Mouse (Mus musculus) megakaryocyte progenitor cell, adult 5-6 weeks (primary cell): ENCODE results near the gene Prss46. TPM values are rescaled to one million over a fixed set of nuclear protein-coding genes. Genes with fewer than 3 reads are reported as not detected.

ENCODE experiments used
- ATAC-seq: replicated peaks from 2 replicates; pipeline ENCODE4 v1.8.0; 2016; ENCODE audit warnings: mild to moderate bottlenecking, moderate TSS enrichment, inconsistent platforms; ENCODE audit not compliant: poor library complexity
- total RNA-seq, 2 experiments: library from RNA; stranded (forward) in 1 of 2; stranded (reverse) in 1 of 2; fragments of 157-497, 149-512 nt in 1 of 2; fragments of 200-1000 nt in 1 of 2; gene quantifications; 2 replicates each; pipeline versions ENCODE4 v1.2.3 to v1.2.4; 2015 to 2017

Gene Prss46
- total RNA-seq, 2 experiments from 2014 or later: not detected

GRCm38 (mm10) chr9:110858523-110858922, 14.2 kb downstream of the Prss46 start:
- no peak for ATAC-seq

- peak; percentile 81 for ATAC-seq
Measured at GRCm38 (mm10) chr9:110858967-110859596, 14.8 kb downstream of the Prss46 start.

DNA sequence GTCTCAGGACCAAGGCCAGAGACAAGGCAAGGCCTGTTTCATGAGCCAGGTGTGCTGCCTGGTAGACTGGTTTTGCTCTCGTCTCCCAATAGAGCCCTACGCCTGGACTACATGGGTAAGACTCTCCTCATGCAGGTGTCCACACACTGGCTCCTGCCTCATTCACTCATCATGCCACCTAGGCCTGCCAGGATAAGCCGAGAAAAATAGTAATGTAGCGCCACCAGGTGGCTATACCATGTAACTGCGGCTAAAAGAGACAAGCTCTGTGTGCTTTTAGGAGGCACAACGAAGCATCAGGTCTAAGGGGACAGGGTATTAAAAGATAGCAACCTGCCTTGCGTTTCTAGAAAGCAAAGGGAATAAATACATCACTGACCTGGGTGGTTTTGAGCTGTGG, 26.7 kb downstream of the Prss46 start:
- peak; percentile 89 for ATAC-seq

- no peak for ATAC-seq
Measured at GRCm38 (mm10) chr9:110873681-110874659, 29.7 kb downstream of the Prss46 start.

DNA sequence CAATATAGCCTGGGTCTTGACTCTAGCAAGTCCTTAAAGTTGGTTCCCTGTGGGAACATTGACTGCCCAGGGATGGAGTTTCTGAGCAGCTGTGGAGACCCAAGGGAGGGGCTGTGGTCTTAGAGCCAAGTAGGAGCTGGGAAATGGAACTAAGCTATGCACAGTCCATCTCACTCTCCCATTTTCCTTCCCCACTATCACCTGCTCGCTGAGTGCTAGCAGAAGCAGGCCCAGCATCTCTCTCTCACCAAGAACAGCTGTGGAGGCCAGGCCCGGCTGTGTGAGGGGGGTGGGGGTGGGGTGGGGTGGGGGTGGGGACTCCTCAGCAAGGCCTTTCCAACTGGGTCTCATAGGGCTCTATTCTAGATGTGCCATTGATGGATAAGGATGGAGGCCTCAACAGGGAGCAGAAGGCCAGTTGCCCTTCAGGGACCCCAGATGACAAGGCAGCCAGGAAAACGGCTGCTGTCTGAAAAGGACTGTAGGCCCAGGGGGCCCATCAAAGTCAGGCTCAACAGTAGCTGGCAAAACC, 30.4 kb downstream of the Prss46 start:
- ATAC-seq: no peak

DNA sequence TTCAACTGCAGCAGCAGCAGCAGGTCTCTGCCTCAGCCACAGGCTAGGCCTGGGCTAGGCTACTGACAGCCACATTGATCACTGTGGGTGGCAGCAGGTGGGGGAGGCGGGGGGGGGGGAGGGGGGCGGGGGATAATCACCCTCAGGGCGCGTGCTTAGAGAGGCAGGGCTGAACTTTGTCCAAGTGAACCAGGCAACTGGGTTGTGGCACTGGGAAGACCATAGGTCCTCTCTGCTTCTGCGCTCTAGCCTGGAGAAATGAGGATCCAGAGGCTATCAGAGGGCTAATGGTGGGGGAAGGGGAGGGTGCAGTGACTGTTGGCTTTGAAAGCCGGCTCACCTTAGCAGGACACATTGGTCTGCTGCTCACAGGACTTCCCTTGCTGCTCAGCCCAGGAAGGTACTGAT, 31.0 kb downstream of the Prss46 start:
- no peak for ATAC-seq

DNA sequence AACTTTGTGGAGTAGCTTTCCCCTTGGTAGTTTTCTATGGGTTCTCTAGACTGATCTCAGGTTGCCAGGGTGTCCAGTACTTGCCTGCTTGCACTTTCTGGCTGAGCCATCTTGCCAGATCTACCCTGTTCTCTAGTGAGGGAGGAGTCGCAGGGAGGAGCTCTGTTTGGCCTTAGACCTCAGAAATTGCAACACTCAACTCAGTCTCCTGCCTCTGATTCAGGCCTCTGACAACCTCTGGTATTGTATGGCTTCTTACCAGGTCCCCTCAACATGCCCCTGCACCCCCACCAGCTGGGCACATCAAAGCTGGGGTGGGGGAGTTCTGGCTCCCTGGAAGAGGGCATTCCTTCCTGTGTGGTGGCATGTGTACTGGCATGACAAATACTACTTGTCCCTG, 33.0 kb downstream of the Prss46 start:
- 0 out of 2 replicates have a peak, but pooled peaks have one; percentile 29 for ATAC-seq

DNA sequence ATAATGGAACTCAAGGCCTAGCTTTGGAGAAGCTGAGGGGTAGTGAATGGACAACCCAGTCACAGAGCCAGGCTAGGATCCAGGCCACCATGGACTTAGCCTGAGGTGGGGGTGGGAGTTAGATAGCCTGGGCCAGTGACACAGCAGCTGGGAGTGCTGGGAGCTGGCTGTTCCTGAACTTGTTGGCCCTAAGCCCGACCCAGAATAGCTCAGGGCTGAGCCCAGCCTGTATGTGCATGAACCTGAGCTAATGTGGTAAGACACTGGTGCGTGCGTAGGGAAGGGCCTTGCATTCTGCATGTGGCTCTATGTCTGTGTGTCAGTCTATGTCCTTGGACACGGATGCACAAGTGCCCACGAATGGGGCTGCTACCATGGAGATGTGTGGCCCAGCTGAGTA, 33.6 kb downstream of the Prss46 start:
- no peak for ATAC-seq

GRCm38 (mm10) chr9:110879191-110879920, 35.0 kb downstream of the Prss46 start, which contains the start of gene Als2cl:
Gene Als2cl (plus strand): TSS chr9:110879870.
- no peak for ATAC-seq

- peak; percentile 40 for ATAC-seq
Measured at GRCm38 (mm10) chr9:110879998-110880561, 35.8 kb downstream of the Prss46 start, which contains the start of gene Tmie. Gene Tmie (minus strand): TSS chr9:110880113.

DNA sequence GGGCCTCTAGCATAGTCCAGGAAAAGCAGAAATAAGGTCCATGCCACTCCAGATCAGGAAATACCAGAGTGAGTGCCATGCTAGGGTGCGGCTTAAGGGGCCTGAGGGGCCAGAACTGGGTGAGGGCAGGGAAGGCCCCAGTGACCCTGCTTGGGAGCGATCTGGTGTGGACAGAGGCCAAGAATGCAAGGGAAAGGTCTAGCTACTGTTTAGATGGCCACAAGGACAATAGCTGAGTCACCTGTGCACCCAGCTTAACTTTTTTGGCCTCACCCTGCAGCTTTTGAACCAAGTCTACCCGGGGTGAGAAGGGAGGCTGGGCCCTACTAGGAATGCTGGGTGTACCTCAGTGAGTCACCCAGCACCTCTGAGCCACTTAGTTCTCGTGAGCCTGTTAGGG, 36.5 kb downstream of the Prss46 start:
- no peak for ATAC-seq

- no peak for ATAC-seq
Measured at GRCm38 (mm10) chr9:110881953-110882352, 37.6 kb downstream of the Prss46 start.

GRCm38 (mm10) chr9:110887388-110888303, 43.3 kb downstream of the Prss46 start:
- no peak for ATAC-seq

DNA sequence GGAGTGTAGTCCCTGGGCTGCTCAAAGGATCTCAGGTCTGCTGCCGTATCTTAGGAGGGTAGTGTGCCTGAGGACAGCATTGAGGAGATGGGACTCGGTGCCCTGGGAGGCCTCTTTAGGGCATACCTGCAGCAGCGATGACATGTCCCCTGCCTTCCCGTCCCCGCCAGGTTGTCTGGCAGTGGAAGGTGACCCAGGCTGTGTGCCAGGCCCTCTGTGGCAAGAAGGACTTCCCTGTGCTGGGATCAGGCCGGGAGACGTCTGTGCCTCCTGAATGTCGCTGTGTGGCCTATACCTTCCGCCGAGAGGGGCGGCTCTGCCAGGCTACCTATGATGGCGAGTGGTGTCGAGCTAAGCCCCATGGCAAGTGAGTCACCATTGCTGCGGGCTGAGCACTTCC, 44.6 kb downstream of the Prss46 start:
- no peak for ATAC-seq

DNA sequence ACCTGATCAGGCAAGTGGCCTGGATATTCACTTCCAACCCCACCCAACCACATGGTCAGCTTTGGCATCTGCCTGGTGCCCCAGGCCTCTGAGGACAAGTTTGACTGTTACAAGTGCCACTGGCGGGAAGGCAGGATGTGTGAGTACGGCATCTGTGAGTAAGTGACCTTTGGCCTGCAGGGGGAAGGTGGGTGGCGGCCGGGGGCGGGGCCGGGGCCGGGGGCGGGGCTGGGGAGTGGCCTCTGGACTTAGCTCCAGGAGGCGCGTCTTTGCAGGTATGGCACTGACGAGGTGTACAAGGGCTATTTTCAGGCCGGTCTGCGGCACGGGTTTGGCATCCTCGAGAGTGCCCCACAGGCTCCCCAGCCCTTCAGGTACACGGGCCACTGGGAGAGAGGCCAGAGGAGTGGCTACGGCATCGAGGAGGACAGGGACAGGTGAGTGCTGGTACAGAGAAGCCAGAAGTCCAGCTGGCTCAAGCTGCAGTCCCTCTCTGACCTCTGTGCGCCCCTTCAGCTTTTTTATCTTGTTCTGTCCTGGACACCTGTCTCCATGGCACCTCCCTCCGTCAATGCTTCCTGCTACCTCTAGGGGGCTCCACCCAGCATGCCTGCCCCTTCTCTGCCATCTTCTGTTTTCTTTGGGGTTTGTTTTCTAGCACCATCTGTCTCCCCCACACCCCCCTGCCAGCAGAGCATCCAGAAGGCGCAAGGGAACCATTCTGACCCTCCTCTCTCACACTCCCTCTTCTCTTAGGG, 45.9 kb downstream of the Prss46 start:
- ATAC-seq: no peak

DNA sequence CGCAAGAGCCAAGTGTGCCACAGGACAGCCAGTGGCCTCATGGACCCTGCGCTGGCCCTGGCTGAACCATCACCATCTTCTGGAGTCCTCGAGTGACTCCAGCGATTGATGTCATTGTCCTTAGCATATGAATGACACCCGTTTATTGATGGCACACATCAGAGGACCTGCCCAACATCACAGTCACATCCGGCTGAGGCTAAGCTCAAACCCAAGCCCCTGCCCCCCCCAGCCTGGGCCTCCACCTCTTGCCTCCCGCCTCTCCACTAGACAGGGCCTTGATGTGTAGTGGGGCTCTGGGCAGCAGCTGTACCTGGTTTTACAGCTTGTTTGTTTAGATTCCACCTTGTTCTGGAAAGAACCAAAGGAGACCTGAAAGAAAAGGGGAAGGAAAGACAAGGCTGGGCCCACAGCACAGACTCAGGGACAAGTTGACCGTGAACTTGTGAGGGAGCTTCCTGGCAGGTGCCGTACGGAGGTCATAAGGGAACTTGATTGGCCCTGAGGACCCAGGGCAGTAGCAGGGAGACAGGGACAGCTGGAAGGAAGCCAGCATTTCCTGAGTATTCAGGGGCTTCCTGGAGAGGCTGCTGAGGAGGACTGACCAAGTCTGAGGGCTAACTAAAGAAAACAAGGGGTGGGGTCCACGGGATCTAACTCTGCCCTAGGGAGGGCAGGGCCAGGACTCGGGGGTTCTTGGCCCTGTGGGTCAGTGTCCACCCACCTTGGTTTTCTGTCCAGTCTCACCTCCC, 46.9 kb downstream of the Prss46 start:
- peak; percentile 24; the same call in 1 of the 2 replicates for ATAC-seq

GRCm38 (mm10) chr9:110892552-110892951, 48.2 kb downstream of the Prss46 start:
- ATAC-seq: no peak

DNA sequence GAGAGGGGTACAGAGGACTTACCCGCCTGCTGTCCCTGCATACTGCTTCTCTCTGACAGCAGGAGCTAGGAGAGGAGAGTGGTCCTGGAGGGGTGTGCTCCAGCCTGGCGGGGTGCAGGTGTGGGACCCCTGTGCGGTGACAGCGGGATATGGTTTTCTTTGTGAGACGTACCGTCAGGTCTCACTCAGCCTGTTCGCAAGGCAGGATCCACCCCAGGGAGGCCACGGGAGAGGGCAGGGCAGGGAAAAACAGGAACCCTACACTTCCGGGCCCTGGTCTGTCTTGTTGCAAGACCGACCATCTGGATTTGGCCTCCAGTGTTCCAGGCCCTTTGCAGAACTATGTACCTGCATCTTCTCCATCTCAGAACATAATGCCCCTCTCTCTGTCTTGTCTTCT, 49.1 kb downstream of the Prss46 start:
- ATAC-seq: peak; percentile 35; the same call in 1 of the 2 replicates
